Mouse (Mus musculus) v-Abl transformed pro-B cells (cell line): ENCODE measurements around the gene Eftud2.

Experiments
- in situ Hi-C, 2 experiments: fragments of 400-800 bp; cut with MboI; formaldehyde crosslinking; loops; one replicate each; pipeline ENCODE4 v1.15.1; 2025; ENCODE audit not compliant: unreplicated experiment in 2 of 2

Gene Eftud2

DNA sequence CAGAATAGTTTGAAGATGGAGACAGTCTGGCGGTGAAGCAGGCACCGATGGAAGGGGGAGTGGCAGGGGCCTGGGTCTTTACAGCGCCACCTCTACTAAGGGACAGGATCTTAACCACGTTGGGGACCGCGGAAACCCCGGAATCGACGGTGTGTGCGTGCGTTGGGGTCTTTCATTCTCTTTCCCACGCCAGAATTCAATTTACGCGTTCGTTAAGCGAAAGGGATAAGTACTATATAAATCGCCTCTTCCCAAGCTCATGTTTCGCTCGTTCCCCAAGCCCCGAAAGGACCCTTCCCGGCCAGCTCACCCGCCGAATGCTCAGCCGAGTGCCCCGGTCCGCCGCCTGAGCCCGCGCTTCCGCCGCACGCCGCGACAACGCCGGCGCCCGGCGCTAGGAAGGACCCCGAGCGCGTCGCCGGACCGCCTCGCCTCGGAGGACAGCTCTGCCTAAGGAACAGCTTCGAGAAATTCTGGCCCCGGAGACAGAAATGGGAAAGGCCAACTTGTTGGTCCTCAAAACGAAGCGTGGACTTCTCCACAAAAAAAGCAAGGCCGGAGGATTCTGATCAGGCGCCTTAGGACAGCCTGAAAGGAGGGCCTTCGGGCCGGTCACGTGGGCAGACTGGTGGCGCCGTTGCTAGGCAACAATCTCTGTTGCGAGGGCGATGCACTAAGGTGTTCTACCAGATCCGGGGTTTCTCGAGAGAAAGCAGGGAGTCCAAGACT is at the start of gene Eftud2, which contains the start of gene Ccdc103:
Gene Eftud2 (minus strand): TSS at position 401 of the 729 bp plus-strand sequence.
Gene Ccdc103 (plus strand): TSS at position 620 of the 729 bp plus-strand sequence.
- in situ Hi-C loops, result no loop called here

DNA sequence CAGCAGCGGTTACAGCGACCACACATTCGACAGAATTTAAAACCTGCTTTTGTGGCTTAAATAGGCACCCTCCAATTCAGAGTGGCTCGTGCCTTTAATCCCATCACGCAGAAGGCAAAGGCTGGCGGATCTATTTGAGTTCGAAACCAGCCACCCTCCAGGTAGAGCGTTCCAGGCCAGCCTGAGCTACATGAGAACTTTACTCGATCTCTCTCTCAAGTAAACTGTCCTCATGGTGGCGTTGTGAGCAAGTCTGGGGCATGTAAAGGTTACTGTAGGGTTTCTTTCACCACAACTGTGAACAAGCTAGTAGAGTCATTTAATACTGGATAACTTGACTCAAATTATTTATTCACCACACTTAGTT is 44.5 kb upstream of the Eftud2 start:
- in situ Hi-C loops, result no loop called here

DNA sequence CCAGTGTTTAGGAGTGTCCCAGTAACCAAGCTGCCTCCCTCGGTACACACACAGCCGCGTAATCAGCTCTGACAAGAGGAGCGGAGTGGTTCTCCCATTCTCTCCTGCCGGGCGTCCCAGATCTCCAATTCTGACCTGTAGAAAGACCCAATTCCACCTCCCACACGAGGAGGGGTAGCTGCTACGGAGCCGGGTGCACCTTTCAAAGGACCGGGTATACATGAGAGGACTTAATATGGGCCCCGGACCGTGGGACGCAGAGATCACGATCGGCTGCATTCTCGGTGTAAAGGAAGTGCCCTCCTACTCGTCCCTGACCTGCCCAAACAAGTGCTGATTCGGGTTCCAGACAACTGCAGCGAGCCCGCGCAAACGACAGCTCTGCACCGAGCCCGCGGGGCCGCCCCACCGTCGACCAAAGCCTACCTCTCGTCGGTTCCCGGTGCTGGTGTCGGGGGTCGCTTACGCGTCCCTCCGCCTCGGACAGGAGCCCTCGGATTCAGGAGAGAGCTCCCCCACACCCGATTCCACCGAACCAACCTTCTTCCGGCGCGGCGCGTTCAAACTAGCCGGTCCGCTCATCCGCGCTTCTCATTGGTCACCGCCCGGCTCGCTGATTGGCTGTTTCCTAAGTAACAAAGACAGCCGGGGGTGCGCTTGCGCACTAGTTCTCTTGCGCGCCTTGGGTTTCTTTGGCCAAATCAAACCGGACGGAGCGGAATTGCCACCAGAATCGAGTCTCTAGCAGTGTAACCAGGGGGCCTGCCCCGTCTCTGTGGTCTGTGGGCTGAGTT is 44.0 kb upstream of the Eftud2 start, which contains the start of gene Kif18b:
Gene Kif18b (minus strand): TSS at position 568 of the 794 bp plus-strand sequence.
- in situ Hi-C loops, result no loop called here

DNA sequence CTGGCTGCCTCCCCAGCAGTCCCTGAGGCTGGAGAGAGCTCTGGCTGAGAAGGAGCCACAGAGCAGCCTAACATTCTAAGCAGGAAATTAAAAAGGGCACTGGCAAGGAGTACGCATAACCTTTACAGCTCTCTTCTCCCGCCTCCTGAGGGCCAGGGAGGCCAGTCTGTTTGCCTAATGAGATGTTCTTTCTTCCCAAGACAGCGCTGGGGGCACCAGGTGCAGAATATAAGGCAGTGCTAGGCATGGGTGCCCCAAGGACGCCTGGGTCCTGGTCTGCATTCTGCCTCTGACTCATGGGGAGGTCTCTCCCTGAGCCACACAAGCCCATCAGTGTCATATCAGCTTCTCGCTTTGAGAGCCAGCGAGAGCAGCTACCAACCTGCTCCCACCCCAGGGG is 40.7 kb upstream of the Eftud2 start:
- in situ Hi-C loops, result no loop called here

DNA sequence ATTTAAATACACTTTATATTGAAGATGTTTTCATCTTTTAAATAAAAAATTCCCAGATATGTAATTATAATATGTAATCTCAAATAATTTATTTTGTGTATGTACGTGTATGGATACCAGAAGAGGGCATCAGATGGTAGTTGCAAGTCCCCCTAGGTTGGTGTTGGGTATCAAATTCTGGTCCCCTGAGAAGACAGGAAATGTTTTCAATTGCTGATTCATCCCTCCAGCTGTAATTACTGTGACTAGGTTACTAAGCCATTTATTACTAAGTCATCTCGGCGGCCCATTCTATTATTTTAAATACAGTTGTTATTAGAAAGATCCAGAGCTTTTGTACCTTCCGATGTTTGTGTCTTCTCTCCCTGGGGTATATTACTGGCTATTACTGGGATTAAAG is 37.3 kb upstream of the Eftud2 start:
- in situ Hi-C loops, result no loop called here

DNA sequence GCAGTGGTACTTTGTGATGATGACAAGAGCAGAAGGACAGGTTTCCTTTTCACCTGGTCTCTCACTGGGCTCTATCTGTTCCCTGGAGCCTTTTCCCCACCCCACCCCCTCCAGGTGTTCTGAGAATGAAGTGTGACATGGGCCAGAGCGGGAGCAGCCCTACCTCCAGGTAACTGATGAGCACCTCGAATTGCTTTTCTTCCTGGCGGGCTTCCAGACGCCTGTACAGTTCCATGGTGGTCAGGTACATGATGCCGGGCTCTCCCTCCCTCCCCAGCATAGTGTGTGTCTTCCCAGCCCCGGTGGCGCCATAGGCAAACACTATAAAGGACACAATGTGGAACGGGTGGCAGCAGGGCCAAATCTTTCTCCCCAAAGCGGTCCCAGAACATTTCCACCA is 34.6 kb upstream of the Eftud2 start:
- in situ Hi-C loops, result no loop called here

DNA sequence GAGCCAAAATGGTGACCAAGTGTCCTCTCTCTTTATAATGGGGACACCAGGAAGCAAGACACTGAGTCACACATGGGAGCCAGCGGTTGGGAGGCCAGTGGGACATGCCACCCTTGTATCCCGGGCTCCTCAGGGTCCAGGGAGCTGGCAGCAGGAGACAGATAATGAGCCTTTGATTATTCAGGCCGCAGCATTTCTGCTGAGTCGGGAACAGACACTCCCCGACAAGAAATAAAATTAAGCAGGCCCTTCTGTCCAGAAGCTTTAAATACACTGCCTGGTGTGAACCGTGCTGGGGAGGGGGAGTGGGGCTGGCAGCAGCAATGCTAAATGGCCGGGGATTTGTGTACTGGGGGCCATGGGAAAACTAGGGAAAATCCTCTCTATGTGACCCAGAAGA is 30.6 kb upstream of the Eftud2 start:
- in situ Hi-C loops, result no loop called here

DNA sequence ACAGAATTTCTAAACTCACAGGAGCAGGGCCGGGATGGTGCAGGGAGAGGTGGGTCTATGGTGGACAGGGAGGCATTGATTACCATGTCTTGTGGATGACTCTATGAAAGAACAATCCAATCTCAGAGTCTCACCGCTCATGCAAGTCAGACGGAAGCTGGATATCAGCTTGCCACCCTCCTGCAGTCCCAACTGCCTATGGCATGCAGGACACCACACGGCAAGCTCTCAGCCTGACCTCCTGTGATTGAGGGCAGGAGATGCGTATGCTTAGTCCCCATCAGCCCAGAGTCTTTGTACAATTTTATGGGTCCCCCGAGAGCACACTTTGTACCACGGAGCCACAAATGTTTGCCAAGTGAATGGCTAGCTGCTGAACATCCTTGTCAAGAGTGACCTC is 22.9 kb upstream of the Eftud2 start:
- in situ Hi-C loops, result no loop called here

DNA sequence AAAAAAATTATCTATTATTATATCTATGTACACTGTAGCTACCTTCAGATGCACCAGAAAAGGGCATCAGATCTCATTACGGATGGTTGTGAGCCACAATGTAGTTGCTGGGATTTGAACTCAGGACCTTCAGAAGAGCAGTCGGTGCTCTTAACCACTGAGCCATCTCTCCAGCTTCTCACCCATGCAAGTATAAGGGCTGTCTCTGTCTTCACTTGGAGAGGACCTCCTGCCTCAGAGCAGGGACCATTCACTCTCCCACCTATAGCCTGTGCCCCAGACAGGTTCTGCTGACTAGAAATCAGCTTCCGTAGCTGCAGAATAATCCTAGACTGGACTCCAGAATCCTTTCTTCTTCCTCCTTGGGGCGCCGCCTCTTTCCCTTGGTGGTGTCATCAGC is 21.3 kb upstream of the Eftud2 start:
- in situ Hi-C loops, result no loop called here

DNA sequence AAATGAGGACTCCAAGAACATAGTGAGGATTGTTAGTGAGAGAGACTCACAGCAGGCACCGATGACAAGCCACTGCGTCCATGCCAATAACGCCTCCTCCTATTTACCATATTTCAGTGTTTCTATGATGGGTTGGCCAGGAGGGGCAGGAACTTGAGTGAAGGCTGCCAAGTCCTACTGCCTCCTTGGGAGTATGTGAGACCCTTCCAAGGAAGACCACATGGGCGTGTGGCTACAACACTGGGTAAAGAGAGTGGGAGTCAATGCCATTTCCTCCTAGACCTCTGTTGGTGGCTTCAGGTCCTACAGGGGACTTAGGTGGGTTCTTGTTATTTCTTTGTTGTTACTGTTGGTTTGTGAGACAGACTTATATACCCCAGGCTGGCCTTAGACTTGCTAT is 20.4 kb upstream of the Eftud2 start:
- in situ Hi-C loops, result no loop called here

DNA sequence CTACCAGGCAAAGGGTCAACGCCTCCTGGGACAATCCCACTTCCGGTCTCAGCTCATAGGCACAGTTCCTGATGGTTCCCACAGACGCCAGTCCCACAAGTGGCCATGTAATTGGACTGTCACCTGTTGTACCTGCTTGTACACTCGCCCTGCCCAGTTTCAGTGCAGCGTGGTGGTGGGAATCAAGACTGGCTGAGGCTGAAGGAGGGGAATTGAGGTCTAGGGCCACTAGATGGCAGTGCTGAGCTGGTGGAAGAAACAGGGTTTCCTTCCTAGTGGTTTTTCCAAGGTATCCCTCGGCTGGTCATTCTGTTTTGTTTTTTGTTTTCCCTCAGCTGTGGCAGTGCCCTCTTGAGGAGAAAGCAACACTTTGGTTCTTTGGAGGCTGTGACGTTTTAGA is 20.0 kb upstream of the Eftud2 start, which contains the start of gene Gfap:
Gene Gfap (minus strand): TSS at position 150 of the 400 bp plus-strand sequence.
- in situ Hi-C loops, result no loop called here

DNA sequence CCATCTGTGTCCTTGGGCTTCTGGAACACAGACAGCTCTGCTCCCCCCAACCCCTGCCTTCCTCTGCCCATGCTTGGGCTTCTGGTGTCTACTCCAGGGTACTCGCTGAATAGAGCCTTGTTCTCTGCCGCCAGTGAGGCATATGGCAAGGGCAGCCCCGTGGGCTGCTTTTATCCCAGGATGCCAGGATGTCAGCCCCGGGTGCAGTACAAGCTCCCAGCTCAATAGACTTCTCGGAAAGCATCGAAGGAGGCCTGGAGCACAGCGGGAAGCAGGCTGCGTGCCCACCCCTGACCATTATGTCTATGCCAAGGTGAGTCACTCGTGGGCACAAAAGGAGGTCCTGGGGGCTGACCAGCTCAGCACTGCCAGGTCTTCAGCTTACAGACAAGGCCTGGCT is 17.6 kb upstream of the Eftud2 start:
- in situ Hi-C loops, result loop anchor here (5.0 kb wide), 1 partner anchor 94 kb away; no protein-coding TSS in a partner anchor

DNA sequence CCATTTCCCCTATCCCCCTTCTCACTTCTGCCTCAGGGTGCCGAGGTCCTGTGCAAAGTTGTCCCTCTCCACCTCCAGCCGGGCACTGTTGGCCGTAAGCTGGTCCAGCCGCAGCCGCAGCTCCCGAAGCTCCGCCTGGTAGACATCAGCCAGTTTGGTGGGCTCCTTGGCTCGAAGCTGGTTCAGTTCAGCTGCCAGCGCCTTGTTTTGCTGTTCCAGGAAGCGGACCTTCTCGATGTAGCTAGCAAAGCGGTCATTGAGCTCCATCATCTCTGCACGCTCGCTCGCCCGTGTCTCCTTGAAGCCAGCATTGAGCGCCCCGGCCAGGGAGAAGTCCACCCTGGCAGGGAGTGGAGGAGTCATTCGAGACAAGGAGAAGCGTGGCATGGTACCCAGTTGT is 15.9 kb upstream of the Eftud2 start:
- in situ Hi-C loops, result loop anchor here (5.0 kb wide), 1 partner anchor 96 kb away; no protein-coding TSS in a partner anchor

DNA sequence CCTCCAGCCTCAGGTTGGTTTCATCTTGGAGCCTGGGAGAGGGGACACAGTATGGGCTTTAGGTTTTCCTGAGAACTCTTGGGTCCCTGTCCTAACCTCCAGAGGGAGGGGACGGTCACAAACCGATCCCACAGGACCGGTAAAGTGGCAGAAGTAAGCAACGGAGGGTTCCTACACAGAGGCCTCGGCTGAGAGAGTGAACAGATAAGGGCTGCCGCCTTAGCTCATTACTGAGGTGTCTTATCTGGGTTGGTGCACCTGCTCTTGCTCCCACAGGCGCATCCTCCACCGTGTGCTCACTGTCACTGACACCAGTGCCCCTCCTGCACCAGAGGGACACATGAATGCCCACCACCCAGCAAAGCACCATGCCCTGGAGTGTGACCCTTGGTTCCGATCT is 15.0 kb upstream of the Eftud2 start:
- in situ Hi-C loops, result loop anchor here (5.0 kb wide), 1 partner anchor 97 kb away; no protein-coding TSS in a partner anchor

DNA sequence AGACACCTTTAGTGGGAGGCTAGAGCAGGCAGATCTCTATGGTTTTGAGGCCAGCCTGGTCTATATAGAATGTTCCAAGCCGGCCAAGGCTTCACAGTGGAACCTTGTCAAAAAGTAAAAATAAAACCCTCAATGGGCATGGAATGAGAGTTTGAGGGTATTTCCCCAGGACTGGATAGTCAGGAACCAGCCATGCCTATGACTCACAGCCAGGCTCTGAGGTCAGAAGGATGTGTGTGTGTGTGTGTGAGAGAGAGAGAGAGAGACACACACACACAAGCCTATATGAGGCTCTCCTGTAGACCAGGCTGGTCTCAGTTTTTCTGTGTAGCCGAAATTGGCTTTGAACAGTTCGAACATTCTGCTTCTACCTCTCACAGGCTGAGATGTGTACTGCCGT is 13.9 kb upstream of the Eftud2 start:
- in situ Hi-C loops, result loop anchor here (5.0 kb wide), 2 partner anchors 98 to 163 kb away; no protein-coding TSS in a partner anchor

DNA sequence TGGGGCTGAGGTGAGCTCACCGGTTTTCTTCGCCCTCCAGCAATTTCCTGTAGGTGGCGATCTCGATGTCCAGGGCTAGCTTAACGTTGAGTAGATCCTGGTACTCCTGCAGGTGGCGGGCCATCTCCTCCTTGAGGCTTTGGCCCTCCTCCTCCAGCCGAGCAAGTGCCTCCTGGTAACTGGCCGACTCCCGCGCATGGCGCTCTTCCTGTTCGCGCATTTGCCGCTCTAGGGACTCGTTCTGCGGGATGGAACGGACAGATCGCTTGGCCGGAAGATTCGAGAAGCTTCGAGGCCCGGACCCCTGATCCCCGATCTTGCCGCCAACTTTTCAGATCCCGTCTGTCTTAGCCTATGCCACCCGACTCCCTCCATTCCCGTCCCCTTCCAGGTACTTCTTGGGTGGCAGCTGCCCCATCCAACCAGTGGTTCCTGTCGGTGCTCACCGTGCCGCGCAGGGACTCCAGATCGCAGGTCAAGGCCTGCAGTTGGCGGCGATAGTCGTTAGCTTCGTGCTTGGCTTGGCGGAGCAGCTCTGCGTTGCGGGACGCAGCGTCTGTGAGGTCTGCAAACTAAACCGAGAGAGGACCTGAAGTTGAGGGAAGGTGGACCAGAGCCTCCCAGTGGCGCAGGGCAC is 12.3 kb upstream of the Eftud2 start:
- in situ Hi-C loops, result loop anchor here in 1 of 2 experiments (5.0 kb wide), 1 partner anchor 164 kb away; no protein-coding TSS in a partner anchor

DNA sequence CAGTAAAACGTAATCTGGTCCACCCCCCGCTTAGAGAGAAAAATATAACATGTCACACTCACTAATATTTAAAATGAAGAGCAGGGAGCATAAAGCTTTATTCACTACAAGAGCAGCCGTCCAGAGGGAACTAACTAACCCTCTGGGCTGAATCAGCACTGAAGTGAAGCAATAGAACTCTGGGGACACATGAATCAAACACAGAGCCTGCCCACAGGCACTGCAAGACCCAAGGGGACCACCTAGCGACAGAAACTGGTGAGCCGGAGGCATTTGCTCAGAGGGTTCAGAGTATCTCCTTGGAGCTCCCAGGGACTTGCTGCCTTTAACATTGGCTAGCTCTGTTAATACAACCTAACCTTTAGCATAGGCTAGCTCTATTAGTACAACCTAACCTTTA is 9.3 kb upstream of the Eftud2 start:
- in situ Hi-C loops, result loop anchor here in 1 of 2 experiments (5.0 kb wide), 1 partner anchor 167 kb away; no protein-coding TSS in a partner anchor

DNA sequence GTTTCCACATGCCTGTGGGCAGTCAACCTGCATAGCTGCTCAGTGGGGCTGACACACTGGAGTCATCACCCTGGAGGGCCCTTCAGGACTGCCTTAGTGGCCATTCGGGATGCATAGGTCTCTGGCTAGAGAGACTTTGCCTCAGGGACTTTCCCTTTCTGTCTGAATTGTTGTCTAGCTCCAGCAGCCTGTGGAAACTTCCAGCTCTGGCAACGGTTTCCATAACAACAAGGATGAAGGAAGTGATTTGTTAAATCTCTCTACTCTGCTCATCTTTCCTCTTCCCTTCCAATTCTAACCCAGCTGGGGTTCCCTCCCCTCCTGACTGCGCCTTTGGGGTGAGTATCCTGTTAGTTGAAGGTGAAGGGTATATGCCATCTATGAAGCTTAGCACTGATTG is 7.3 kb upstream of the Eftud2 start:
- in situ Hi-C loops, result no loop called here

DNA sequence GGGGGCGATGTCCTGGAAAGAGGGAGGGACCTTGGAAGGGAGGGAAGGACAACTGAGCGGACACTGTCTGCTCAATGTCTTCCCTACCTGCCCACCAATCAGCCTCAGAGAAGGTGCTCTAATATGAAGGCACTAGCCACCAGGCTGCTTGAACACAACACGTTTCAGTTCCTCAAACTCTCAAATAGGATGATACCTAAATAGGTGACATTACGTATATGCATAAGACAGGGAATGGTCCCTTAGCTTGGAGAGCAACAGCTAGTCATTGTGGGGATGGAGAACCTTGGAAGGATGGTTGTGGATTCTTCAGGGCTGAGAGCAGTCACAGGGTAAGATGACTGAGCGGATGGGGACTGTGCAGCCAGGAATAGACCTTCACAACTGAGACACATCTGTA is 6.6 kb upstream of the Eftud2 start:
- in situ Hi-C loops, result no loop called here

DNA sequence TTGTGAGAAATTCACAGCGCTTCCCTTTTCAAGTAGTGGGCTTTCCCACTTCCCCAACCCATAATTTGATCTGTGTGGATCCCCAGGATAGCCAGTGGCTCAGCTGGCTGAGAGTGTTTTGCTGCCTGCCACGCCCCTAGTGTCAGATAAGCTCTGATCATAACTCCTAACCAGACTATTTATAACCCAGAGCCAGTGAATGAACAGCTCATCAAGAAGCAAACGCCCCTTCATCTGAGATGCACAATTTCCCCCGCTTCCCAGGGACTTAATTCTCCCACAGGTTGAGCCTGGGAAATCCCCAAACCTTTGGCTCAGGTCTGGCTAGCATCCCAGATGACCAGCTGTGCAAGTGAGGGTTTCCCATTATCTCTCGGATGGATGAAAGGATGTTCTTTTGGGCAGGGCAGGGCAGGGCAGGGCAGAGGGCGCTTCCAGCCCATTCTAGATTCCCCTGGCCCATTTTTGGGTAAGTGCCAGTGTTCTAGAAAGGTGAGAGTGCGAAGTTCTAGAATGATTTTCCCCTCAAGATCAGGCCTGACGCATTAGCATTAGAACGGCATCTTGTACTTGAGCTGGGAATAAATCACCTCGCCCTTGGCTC is 3.9 kb upstream of the Eftud2 start, which contains the start of gene Fam187a:
Gene Fam187a (plus strand): TSS at position 554 of the 604 bp plus-strand sequence.
- in situ Hi-C loops, result no loop called here
